Mouse (Mus musculus) lung, adult 2 months (tissue): ENCODE measurements at regions not wholly inside any gene's neighbourhood (a gene's known extent, or its start where the extent isn't known, plus 50 kb on each side); places are given as distances from the start of the nearest gene placed in this dataset.

Source experiments
- DNase-seq: peaks from one replicate; pipeline ENCODE4 v3.0.0; 2022
- H3K4me1 ChIP-seq: fragments of 200-500 bp; 2 replicates; pipeline ENCODE4 v1.6.1; 2011; ENCODE audit warnings: low read length; ENCODE audit not compliant: control insufficient read depth, insufficient read depth
- H3K4me3 ChIP-seq: fragments of 200-500 bp; replicated peaks from 2 replicates; pipeline ENCODE3; 2011; ENCODE audit warnings: low read depth, mild to moderate bottlenecking, control low read depth, low read length; ENCODE audit errors: extremely low read depth
- CTCF ChIP-seq: fragments of 200-500 bp; IDR thresholded peaks from 2 replicates; pipeline ENCODE4 v1.5.1; 2011; ENCODE audit warnings: mild to moderate bottlenecking, low read length, control low read depth; ENCODE audit not compliant: insufficient read depth
- POLR2A ChIP-seq: fragments of 200-500 bp; IDR thresholded peaks from 2 replicates; pipeline ENCODE4 v1.6.1; 2011; ENCODE audit warnings: low read depth, mild to moderate bottlenecking, control low read depth, low read length, borderline replicate concordance; ENCODE audit errors: extremely low read depth
- WGBS: fragments of 180-500 bp; shearing (Covaris S2); methylation state at CpG from one replicate; pipeline ENCODE4 v1.1.7; 2018; 5-methylcytosine and 5-hydroxymethylcytosine counted together

DNA sequence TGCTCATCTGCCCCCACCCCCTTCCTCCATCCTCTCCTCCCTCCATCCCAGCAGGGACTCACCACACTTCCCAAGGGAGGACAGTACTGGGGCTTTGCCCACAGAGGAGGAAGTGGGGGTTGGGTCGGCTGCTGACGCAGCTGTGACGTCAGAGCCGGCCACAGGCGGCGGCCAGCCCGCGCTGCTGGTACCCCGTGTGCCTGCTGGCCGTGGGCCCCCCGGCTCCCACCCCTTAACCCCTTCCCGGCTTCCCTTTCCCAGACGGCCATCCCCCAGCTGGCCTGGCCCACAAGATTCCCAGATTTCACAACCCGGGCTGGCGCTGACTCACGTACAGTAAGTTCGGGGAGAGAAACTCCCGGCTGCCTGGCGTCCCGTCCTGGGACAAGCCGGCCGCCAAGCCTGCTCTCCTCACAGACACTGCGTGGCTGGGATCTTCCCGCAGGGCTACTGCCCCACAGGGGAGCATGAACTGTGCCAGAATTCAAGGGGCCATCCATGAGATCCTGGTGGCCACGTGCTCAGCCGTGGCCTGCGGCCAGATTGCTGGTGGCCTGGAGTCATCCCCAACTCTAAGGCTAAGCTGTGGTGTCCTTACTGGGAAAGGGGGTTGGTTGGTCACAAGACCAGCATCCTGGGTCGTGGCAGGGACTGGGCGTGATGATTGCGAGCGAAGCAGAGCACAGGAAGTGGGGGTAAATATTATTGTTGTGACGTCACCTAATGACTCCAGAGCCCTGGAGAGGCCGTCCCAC, 87.9 kb upstream of the Tmem189 start:
- H3K4me3 ChIP-seq = peak overlapping the region; percentile 53
- TF ChIP-seq POLR2A (peak; percentile 66; the same call in 1 of the 2 replicates), CTCF (no peak)
- H3K4me1 ChIP-seq = peaks cover 37% of the 10 kb centered on the region
- WGBS = under 1% methylated on average over 33 of the region's 33 CpGs
- peak; percentile 82 for DNase-seq

DNA sequence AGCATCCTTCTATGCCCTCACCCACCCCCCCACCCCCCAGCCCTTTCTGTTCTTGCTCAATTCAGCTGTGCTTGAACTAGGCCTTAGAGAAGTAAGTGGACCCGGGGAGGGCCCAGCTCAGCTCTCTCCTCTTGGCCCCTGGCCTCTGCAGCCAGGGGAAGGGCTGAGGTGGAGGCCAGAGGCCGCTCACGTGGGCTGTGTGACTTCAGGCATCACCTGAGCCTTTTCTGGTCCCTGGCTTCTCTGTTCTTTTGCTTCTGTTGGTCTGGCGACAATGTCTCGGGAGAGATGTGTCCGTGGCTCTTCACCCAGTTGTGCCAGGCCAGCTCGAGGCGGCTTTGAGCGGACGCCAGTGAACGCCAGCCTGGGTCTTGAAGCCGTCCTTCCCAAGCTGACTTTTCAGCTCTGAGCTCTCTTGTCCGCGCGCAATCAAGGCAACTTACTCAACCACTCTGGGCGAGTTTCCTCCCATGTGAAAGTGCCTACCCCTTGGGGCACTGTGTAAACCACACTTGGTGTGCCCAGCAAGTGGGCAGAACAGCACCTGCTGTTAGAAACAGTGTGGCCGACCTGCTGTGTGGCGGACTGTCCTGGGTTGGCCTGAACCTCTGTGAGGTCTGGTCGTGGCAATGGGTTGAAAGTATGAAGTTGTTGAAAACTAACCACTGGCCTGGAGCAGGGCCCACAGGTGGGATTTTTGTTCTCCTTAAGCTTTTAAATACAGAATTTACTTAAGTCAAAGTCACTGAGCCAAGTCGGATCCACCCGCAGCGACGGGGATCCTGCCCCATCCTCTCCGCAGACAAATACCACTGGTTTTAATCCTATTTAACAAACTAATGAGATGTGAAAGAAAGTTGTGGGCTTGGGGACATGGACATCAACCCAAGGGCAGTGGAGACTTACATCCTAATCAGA, 86.9 kb upstream of the Tmem189 start:
- Histone ChIP-seq H3K4me1 (peaks cover 27% of the 10 kb centered on the region), H3K4me3 (no peak overlapping the region)
- WGBS = 72% methylated on average over 24 of the region's 24 CpGs
- no peak for DNase-seq
- TF ChIP-seq POLR2A (peak; percentile 7; the same call in 1 of the 2 replicates), CTCF (no peak)

DNA sequence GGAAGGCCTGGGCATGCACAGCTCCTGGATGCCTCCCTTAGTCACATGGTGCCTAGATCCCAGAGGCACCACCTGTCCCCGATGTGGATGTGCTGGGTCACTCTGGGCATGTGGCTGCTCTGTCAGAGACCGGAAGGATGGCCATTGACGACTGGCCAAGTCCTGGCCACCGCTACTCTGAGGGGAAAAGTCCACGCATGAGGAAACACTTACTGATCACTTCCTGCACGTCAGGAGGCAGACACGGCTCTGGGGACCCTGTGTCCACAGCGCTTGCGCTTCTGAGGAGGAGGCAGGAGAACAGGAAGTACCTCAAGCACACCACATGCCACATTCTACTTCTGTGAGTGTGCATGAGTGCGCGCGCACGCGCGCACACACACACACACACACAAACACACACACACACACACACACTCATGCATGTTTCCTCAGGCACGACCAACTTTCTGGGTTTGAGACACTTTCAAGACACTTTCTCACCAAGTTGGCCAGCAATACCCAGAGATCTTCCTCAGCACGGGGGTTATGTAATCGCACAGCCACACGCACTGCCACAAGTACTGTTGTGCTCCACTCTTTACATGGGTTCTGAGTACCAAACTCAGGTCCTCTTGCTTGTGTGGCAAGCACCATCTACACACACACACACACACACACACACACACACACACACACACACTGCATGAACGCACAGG, 85.7 kb upstream of the Tmem189 start:
- Histone ChIP-seq H3K4me3 (no peak overlapping the region), H3K4me1 (peaks cover 20% of the 10 kb centered on the region)
- 38% methylated on average over 20 of the region's 20 CpGs for WGBS
- peak; percentile 24; the same call in 1 of the 2 replicates for TF ChIP-seq POLR2A
- no peak for TF ChIP-seq CTCF
- DNase-seq = no peak

DNA sequence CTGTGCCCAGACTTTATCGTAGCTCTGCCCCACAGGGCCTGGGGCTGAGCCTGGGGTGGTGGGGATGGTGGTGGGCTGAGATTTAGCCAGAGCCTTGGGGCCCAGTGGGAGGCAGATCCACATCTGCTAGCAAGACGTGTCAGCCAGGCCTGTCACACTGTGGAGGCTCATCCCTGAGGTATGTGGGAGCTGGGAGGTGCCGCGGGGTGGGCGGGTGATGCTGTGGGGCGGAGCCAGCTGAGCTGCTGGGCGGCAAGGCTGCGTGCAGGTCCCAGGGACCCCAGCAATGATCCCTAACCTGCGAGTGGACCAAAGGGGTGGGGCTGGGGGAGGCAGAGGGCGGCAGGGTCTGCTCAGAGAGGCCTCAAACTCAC, 85.2 kb upstream of the Tmem189 start:
- Histone ChIP-seq H3K4me3 (no peak overlapping the region), H3K4me1 (peaks cover 20% of the 10 kb centered on the region)
- DNase-seq = no peak
- TF ChIP-seq CTCF (no peak), POLR2A (no peak)
- 46% methylated on average over 10 of the region's 10 CpGs for WGBS

DNA sequence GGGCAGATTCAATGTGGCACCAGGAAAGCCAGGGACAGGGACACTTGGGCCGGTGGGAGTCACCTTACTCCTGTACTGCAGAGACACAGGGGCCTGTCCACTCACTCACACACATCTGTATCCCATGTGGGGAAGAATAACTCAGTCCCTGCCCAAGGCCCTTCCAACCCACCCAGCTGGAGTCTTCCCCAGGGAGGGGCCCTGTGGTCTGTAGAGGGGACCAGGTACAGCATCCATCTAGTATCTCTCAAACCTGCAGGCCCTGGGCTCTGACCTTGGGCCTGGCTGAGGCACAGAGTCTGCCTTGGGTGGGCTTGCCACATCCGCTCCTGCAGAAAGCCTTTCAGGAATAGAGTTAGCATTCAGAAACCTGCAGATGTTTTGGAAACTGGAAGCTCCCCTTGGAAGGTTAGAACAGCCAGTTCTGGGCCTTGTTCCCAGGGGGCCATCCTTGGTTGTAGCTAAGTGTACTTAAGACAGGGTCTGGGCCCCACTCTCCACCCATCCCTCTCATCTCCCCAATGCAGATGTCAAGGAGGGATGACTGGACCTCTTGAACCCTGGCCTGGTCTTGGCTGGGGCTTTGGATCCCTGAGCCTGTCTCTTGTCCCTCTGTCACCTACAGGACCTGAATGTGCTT, 84.7 kb upstream of the Tmem189 start:
- Histone ChIP-seq H3K4me1 (peaks cover 20% of the 10 kb centered on the region), H3K4me3 (no peak overlapping the region)
- 94% methylated on average over 2 of the region's 2 CpGs for WGBS
- DNase-seq = no peak
- TF ChIP-seq POLR2A (no peak), CTCF (no peak)

DNA sequence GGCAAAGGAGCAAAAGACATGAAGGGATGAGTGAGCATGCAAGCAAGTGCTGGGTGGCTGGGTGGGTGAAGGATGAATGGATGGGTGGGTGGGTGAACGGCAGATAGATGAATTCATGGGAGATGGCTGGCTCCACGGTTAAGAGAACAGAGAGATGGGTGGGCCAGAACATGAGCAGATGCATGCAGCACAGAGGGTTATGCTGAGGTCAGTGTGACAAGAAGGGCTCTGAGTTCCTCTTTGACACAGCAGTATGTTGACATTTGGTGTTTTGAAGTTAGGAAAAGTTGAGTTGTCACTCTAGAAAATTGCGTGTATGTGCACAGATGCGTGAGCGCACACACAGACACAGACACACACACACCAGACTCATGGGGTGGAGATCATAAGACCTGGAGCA, 83.2 kb upstream of the Tmem189 start:
- DNase-seq = no peak
- TF ChIP-seq CTCF = no peak
- no peak for TF ChIP-seq POLR2A
- peaks cover 13% of the 10 kb centered on the region for H3K4me1 ChIP-seq
- no peak overlapping the region for H3K4me3 ChIP-seq
- WGBS = 84% methylated on average over 5 of the region's 5 CpGs

DNA sequence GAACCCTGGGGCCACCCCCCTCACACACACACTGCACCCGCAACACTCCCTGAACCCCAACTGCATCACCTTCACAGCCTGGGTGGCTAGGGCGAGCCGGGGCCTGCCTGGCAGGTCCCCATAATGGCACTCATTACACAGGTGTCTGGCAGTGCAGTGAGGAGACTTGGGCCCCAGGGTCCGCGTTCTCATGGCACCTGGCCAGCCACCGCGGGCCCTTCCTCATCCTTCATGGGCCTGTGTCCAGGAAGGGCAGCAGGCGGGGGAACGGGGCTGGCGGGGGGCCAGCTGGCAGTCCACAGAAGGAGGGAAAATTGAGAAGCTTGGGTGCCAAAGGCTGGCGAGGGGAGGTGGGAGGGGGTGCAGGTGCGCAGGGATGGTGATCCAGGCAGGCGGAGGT, 78.3 kb upstream of the Tmem189 start:
- WGBS = 31% methylated on average over 13 of the region's 13 CpGs
- H3K4me1 ChIP-seq = peaks cover 12% of the 10 kb centered on the region; the same call in 1 of the 2 replicates
- TF ChIP-seq CTCF (no peak), POLR2A (no peak)
- no peak overlapping the region for H3K4me3 ChIP-seq
- no peak for DNase-seq

DNA sequence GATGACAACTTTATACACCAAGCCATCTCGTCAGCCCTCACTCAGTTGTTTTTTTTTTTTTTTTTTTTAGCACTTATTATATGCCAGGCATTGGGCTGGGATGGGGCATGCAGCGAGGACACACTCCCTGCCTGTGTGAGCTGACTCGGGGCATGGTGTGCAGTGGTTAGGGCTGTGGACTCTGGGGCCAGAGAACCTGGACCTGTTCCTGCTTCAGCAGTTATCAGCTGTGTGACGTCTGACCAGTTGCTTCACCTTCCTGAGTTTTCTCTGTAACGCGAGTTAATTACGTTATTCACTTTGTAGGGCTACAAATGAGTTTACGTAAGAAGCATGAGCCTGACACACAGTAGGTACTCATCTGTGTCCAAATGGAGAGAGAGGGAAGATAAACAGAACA, 77.7 kb upstream of the Tmem189 start:
- WGBS = 77% methylated on average over 8 of the region's 8 CpGs
- Histone ChIP-seq H3K4me1 (peaks cover 12% of the 10 kb centered on the region; the same call in 1 of the 2 replicates), H3K4me3 (no peak overlapping the region)
- TF ChIP-seq CTCF (no peak), POLR2A (no peak)
- DNase-seq = no peak

DNA sequence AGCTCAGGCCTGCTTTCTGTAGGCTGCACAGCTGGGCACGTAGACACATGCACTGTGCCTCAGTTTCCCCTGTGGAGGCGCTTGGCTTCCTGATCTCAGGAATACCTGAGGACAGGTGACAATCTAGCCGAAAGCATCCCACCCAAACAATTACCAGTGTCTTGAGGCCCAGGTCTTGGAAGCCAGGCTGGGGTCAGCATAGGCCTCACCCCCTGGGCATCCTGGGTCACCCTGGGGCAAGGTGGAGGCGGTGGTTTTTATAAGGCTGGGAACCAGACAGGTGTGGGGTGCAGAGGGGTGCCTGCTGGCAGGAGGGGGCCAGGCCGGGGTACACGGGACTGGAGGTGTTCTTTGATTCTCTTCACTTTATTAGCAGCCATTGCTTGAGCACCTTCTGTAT, 76.2 kb upstream of the Tmem189 start:
- peaks cover 12% of the 10 kb centered on the region; the same call in 1 of the 2 replicates for H3K4me1 ChIP-seq
- no peak for DNase-seq
- no peak for TF ChIP-seq POLR2A
- no peak for TF ChIP-seq CTCF
- no peak overlapping the region for H3K4me3 ChIP-seq
- WGBS = 92% methylated on average over 6 of the region's 6 CpGs
